Mouse (Mus musculus): ENCODE data around the gene Adcy4.

GRCm38 (mm10) chr14:55833126-55833525 lies 49.2 kb upstream of the Adcy4 start:
- no peak for TF ChIP-seq CTCF (IDR thresholded peaks at IDR 0.05; ENCODE audit: borderline replicate concordance, insufficient read depth, low read length)
- TF ChIP-seq POLR2A (IDR thresholded peaks at IDR 0.05; ENCODE audit: low read depth, low read length) = no peak; the same call in 1 of the 2 replicates
